Mouse (Mus musculus): ENCODE data around the gene Scn8a.

DNA sequence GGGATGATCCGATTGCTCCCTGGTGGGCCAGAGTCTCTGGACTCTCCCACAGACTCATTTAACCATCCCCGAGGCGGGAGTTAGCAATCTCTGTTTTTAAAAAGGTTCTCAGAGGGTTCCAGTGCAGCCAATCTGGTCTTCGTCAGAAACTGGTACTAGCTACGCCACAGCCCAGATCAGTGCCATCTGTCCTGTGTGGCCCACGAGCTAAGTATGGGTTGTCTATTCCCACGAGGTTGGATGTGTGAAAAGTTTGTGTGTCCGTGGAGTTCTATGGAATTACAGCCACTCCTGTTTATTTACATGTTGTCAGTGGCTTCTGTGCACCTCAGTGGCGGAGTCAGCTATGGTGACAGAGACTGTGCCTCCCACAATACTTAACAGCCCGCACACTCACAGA lies 81.8 kb downstream of the Scn8a start:
- TF ChIP-seq CTCF (IDR thresholded peaks at IDR 0.05; ENCODE audit: borderline replicate concordance, insufficient read depth, low read depth, low read length) (no peak), POLR2A (IDR thresholded peaks at IDR 0.05; ENCODE audit: borderline replicate concordance, insufficient read depth, low read length) (no peak)

Data from cerebellum, adult 2 months (tissue).